In the genomic region with DNA sequence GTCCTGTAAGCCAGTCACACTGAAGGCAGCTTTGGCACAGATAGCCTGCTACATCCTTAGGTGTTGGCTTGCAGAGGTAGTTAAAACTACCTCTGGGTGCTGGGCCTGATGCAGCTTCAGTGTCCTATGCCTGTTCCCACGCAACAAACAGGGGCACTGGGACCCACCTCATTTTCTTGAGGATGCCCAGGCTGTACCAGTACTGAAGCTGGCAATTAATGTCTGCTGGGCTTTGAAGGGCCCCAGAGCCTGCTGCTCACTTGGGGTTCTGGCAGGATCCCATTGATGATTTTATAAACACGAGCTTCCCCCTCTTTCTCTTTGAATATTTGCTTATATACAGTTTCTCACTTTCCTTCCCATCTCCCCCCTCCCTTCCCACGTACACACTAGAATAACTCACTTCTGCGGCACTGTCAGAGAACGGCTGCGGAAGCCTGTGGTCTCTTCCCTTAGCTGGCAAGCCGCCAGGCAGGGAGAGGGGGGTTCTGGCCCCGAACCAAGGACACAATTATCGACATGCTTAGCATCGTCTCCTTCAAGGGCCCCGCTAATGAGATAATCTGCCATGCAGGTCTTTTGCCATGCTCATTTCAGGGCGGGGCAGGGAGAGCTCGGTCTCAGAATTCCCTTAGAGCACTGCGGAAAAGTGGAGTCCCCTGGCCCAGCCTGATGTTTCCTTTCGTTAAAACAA, we compare ENCODE assay signal across 10 mouse cellular contexts.
A peak's percentile ranks its signal among the peaks of the same experiment; 100 is the strongest.
DNase-seq lines count a peak whose midpoint lies in the region; ATAC-seq and TF ChIP-seq lines count a peak whose summit lies in the region.
"Had no signal": no experiment of that assay in that cellular context is flagged by ENCODE, and none has a peak within 500 bp of the region (broad histone marks: within the 10 kb centered on the region; RNA-seq: fewer than 3 reads in every experiment).

No protein-coding gene starts in this region.

- no peak for TF ChIP-seq POLR2A in brain, embryonic 14.5 days (IDR thresholded peaks at IDR 0.05; ENCODE audit: borderline replicate concordance, extremely low read depth, insufficient read depth, insufficient read length, poor library complexity, severe bottlenecking)

- WGBS in heart, embryonic 15.5 days = 32% methylated on average over 15 of the region's 15 CpGs
- WGBS in midbrain, embryonic 13.5 days = 36% methylated on average over 15 of the region's 15 CpGs
- WGBS in intestine, embryonic 15.5 days = 28% methylated on average over 15 of the region's 15 CpGs

- no peak for ATAC-seq in heart, embryonic 15.5 days (replicated peaks; ENCODE audit: insufficient number of reproducible peaks, insufficient read depth, low FRiP score, low read depth)
- peak; percentile 79 for ATAC-seq in midbrain, embryonic 13.5 days
- no peak for ATAC-seq in intestine, embryonic 15.5 days
- ATAC-seq: intestine, postnatal 0 days had no signal

- H3K36me3 ChIP-seq in heart, embryonic 15.5 days = no peaks in the 10 kb centered on the region
- no peaks in the 10 kb centered on the region for H3K36me3 ChIP-seq in midbrain, embryonic 13.5 days
- no peaks in the 10 kb centered on the region for H3K36me3 ChIP-seq in intestine, embryonic 15.5 days

- TF ChIP-seq CTCF in brain, embryonic 14.5 days (IDR thresholded peaks at IDR 0.05; ENCODE audit: borderline replicate concordance, extremely low read depth, insufficient read depth, insufficient read length) = no peak

- H3K9ac ChIP-seq in heart, embryonic 15.5 days = no peak overlapping the region
- no peak overlapping the region for H3K9ac ChIP-seq in midbrain, embryonic 13.5 days (replicated peaks)
- H3K9ac ChIP-seq in intestine, embryonic 15.5 days = no peak overlapping the region

- H3K4me1 ChIP-seq in heart, embryonic 15.5 days (replicated peaks) = peaks cover 6% of the 10 kb centered on the region
- peaks cover 12% of the 10 kb centered on the region for H3K4me1 ChIP-seq in midbrain, embryonic 13.5 days (replicated peaks)
- no peaks in the 10 kb centered on the region for H3K4me1 ChIP-seq in intestine, embryonic 15.5 days (replicated peaks)

- no peaks in the 10 kb centered on the region for H3K9me3 ChIP-seq in heart, embryonic 15.5 days (replicated peaks)
- no peaks in the 10 kb centered on the region for H3K9me3 ChIP-seq in midbrain, embryonic 13.5 days
- H3K9me3 ChIP-seq in intestine, embryonic 15.5 days = no peaks in the 10 kb centered on the region

- H3K27me3 ChIP-seq in heart, embryonic 15.5 days = no peaks in the 10 kb centered on the region
- H3K27me3 ChIP-seq in midbrain, embryonic 13.5 days = 0 out of 2 replicates have a peak, but pooled peaks cover 6% of the 10 kb centered on the region
- H3K27me3 ChIP-seq in intestine, embryonic 15.5 days (replicated peaks) = no peaks in the 10 kb centered on the region

- no peak overlapping the region for H3K4me3 ChIP-seq in heart, embryonic 15.5 days
- H3K4me3 ChIP-seq in midbrain, embryonic 13.5 days (replicated peaks) = no peak overlapping the region
- no peak overlapping the region for H3K4me3 ChIP-seq in intestine, embryonic 15.5 days (replicated peaks)

- no peak for DNase-seq in heart, adult 8-10 months (ENCODE audit: low spot score)
- peak; percentile 93 for DNase-seq in brain, embryonic 14.5 days (ENCODE audit: low read depth)
- DNase-seq in frontal cortex, postnatal 25 days (ENCODE audit: low spot score in 2 of 2) = peak; percentile 35 to 39
- DNase-seq in spleen, adult 12 weeks (ENCODE audit: low spot score) = no peak
- DNase-seq in spleen, adult 18-20 months = no peak
- DNase-seq: thymus, postnatal 36 days had no signal

- H3K27ac ChIP-seq in heart, embryonic 15.5 days = no peak overlapping the region
- H3K27ac ChIP-seq in midbrain, embryonic 13.5 days = no peak overlapping the region
- no peak overlapping the region for H3K27ac ChIP-seq in intestine, embryonic 15.5 days

- H3K4me2 ChIP-seq in heart, embryonic 15.5 days = peak overlapping the region; percentile 21; the same call in 1 of the 2 replicates
- H3K4me2 ChIP-seq in midbrain, embryonic 13.5 days (replicated peaks) = no peak overlapping the region
- no peak overlapping the region for H3K4me2 ChIP-seq in intestine, embryonic 15.5 days (replicated peaks)

Comparison
In these comparisons a context has a peak if more than half of its experiments do, and no peak if none do; other contexts are left out.
1. DNase-seq: peak in brain, embryonic 14.5 days (single experiment) and frontal cortex, postnatal 25 days (2 of 2); none in heart, adult 8-10 months (single experiment), spleen, adult 12 weeks (single experiment) and spleen, adult 18-20 months (0 of 2).